Mouse (Mus musculus): ENCODE results near the gene Bcas2.
"Not testable (repeated sequence)": the region's sequence is repeated elsewhere in the genome, so short reads cannot be mapped to it uniquely, and the experiment has no call there.

Gene Bcas2

GRCm38 (mm10) chr3:103171505-103172267 lies at the start of gene Bcas2:
Gene Bcas2 (plus strand): TSS chr3:103171655.
- DNase-seq (ENCODE audit: low spot score), result peak; percentile 98

- no peak for DNase-seq (ENCODE audit: low spot score)
Observed at GRCm38 (mm10) chr3:103123636-103124035, 47.8 kb upstream of the Bcas2 start.

- DNase-seq (ENCODE audit: low spot score), result no peak
Observed at GRCm38 (mm10) chr3:103126138-103126537, 45.3 kb upstream of the Bcas2 start.

- DNase-seq (ENCODE audit: low spot score), result no peak
Observed at GRCm38 (mm10) chr3:103127177-103127576, 44.3 kb upstream of the Bcas2 start.

GRCm38 (mm10) chr3:103127721-103128120 lies 43.7 kb upstream of the Bcas2 start:
- DNase-seq (ENCODE audit: low spot score), result no peak

- no peak for DNase-seq (ENCODE audit: low spot score)
Observed at GRCm38 (mm10) chr3:103128251-103128650, 43.2 kb upstream of the Bcas2 start.

- DNase-seq (ENCODE audit: low spot score), result no peak
Observed at GRCm38 (mm10) chr3:103129367-103130159, 41.9 kb upstream of the Bcas2 start.

- no peak for DNase-seq (ENCODE audit: low spot score)
Observed at GRCm38 (mm10) chr3:103130236-103130751, 41.2 kb upstream of the Bcas2 start.

GRCm38 (mm10) chr3:103133098-103133497 lies 38.4 kb upstream of the Bcas2 start:
- DNase-seq (ENCODE audit: low spot score), result no peak

- no peak for DNase-seq (ENCODE audit: low spot score)
Observed at GRCm38 (mm10) chr3:103136414-103137077, 34.9 kb upstream of the Bcas2 start.

- DNase-seq (ENCODE audit: low spot score), result no peak
Observed at GRCm38 (mm10) chr3:103139047-103139446, 32.4 kb upstream of the Bcas2 start.

- DNase-seq (ENCODE audit: low spot score), result not testable (repeated sequence)
Observed at GRCm38 (mm10) chr3:103140095-103140838, 31.2 kb upstream of the Bcas2 start.

GRCm38 (mm10) chr3:103141287-103141686 lies 30.2 kb upstream of the Bcas2 start:
- no peak for DNase-seq (ENCODE audit: low spot score)

GRCm38 (mm10) chr3:103142366-103142765 lies 29.1 kb upstream of the Bcas2 start:
- DNase-seq (ENCODE audit: low spot score), result no peak

GRCm38 (mm10) chr3:103145336-103145735 lies 26.1 kb upstream of the Bcas2 start:
- no peak for DNase-seq (ENCODE audit: low spot score)

GRCm38 (mm10) chr3:103145791-103146190 lies 25.7 kb upstream of the Bcas2 start:
- DNase-seq (ENCODE audit: low spot score), result no peak

GRCm38 (mm10) chr3:103146330-103147166 lies 24.9 kb upstream of the Bcas2 start:
- no peak for DNase-seq (ENCODE audit: low spot score)

GRCm38 (mm10) chr3:103147775-103148174 lies 23.7 kb upstream of the Bcas2 start:
- DNase-seq (ENCODE audit: low spot score), result no peak

GRCm38 (mm10) chr3:103148941-103149340 lies 22.5 kb upstream of the Bcas2 start:
- no peak for DNase-seq (ENCODE audit: low spot score)

- no peak for DNase-seq (ENCODE audit: low spot score)
Observed at GRCm38 (mm10) chr3:103153761-103154160, 17.7 kb upstream of the Bcas2 start.
